Mouse (Mus musculus) ES-Bruce4 (cell line): ENCODE results near the gene Tbc1d7.

Experiments
- CTCF ChIP-seq: IDR thresholded peaks from one replicate; pipeline ENCODE4 v1.8.1; 2011; ENCODE audit warnings: low read depth, low read length
- POLR2A ChIP-seq: IDR thresholded peaks from one replicate; pipeline ENCODE4 v1.8.1; 2011; ENCODE audit warnings: low read length; ENCODE audit not compliant: insufficient read depth

GRCm38 (mm10) chr13:43134468-43134867 lies 36.8 kb downstream of the Tbc1d7 start:
- TF ChIP-seq CTCF (no peak), POLR2A (no peak)
